Mouse (Mus musculus) ES-E14 (cell line): ENCODE data around the gene Apobec1.

ENCODE experiments used
- CHD2 ChIP-seq: IDR thresholded peaks from 2 replicates; pipeline ENCODE4 v1.6.1; 2014; ENCODE audit warnings: mild to moderate bottlenecking, low read depth, low read length, inconsistent platforms
- HCFC1 ChIP-seq: IDR thresholded peaks from 2 replicates; pipeline ENCODE4 v1.6.1; 2012; ENCODE audit warnings: low read length, inconsistent platforms, borderline replicate concordance; ENCODE audit not compliant: insufficient read depth

GRCm38 (mm10) chr6:122598436-122598835 lies 3.8 kb downstream of the Apobec1 start:
- TF ChIP-seq CHD2 (no peak), HCFC1 (no peak)
